Mouse (Mus musculus) liver, adult 2 months (tissue): ENCODE measurements at regions not wholly inside any gene's neighbourhood (a gene's known extent, or its start where the extent isn't known, plus 50 kb on each side); places are given as distances from the start of the nearest gene placed in this dataset.

ENCODE experiments used
- CTCF ChIP-seq: fragments of 200-500 bp; IDR thresholded peaks from 2 replicates; pipeline ENCODE4 v1.5.1; 2011; ENCODE audit warnings: low read depth, low read length, control low read depth
- POLR2A ChIP-seq: fragments of 200-500 bp; IDR thresholded peaks from 2 replicates; pipeline ENCODE4 v1.6.1; 2011; ENCODE audit warnings: low read length, control low read depth; ENCODE audit not compliant: insufficient read depth; ENCODE audit errors: extremely low read depth

- no peak for TF ChIP-seq POLR2A
- TF ChIP-seq CTCF = no peak
Observed at GRCm38 (mm10) chr8:28252399-28253240, 805.1 kb downstream of the Poteg start.
